Mouse (Mus musculus): ENCODE results near the gene Snx29. TPM values are rescaled to one million over a fixed set of nuclear protein-coding genes. Genes with fewer than 3 reads are reported as not detected.

The Snx29 gene
- polyA plus RNA-seq, 1 experiment, result 3.6 TPM

DNA sequence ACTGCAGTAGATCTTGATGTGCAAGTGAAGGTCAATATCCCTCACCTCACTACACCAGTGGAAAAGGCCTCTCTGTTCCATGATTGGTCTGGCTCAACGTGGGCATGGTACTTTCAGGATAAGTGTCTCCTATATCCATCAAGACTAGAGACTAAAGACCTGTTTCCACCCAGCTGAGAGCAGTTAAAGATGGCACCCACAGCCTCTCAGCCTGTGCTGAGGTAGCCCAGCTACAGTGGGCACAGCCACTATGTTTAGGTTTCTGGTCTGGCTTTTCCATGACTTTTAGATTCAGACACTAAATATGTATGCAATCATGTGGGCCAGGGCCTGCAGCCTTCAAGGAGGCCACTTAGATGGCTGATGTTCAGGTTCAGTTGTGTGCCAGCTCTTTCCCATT, 345.7 kb downstream of the Snx29 start:
- H3K27ac ChIP-seq (replicated peaks; ENCODE audit: low read depth, low read length), result no peak overlapping the region
- no peak overlapping the region for H3K4me3 ChIP-seq (ENCODE audit: insufficient read depth, low read depth, low read length)
- peaks cover 16% of the 10 kb centered on the region for H3K4me1 ChIP-seq (ENCODE audit: control insufficient read depth, insufficient read depth, insufficient read length, low read length)

DNA sequence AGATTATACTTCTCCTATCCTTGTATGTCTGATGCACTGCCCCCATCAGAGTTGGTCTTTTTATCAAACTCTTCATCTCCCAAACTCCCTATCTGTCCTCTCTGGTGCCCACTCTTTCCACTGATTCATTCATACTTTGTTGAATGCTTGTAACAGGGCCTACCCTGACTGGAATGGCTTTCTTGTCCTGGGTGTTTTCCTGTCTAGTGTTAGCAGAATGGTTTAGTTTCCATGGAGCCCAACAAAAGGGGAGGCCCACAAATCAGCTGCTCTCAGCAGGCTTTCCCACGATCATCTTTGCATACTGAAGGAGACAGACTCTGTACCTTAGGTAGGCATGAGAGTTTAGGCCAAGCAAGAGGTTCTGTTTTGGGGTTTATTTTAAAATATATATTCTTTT, 346.2 kb downstream of the Snx29 start:
- Histone ChIP-seq H3K4me3 (ENCODE audit: insufficient read depth, low read depth, low read length) (no peak overlapping the region), H3K4me1 (ENCODE audit: control insufficient read depth, insufficient read depth, insufficient read length, low read length) (peaks cover 16% of the 10 kb centered on the region), H3K27ac (replicated peaks; ENCODE audit: low read depth, low read length) (no peak overlapping the region)

DNA sequence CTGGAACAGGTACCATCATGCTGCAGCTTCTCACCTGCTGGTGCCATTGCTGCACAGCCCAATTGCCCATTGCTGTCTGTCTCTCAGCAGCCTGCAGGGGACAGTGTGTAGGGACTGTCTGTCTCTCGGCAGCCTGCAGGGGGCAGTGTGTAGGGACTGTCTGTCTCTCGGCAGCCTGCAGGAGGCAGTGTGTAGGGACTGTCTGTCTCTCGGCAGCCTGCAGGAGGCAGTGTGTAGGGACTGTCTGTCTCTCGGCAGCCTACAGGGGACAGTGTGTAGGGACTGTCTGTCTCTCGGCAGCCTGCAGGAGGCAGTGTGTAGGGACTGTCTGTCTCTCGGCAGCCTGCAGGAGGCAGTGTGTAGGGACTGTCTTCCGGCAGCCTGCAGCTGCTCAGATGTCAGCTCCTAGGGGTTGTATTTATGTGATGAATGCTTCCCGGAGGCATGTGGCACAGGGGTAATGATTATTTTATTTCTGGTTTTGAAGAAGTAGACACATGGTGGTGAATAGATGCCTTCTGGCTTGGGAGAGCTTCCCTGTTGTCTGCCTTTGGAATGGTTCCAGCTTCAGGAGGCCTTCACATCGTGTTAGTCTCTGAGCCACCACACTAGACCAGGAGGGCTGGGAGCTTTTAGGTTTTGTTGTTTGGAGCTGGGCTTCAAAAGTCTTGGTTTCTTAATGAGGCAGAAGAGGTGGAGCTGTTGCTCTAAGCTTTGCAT, 347.7 kb downstream of the Snx29 start:
- peaks cover 12% of the 10 kb centered on the region for H3K4me1 ChIP-seq (ENCODE audit: control insufficient read depth, insufficient read depth, insufficient read length, low read length)
- H3K4me3 ChIP-seq (ENCODE audit: insufficient read depth, low read depth, low read length), result no peak overlapping the region
- H3K27ac ChIP-seq (replicated peaks; ENCODE audit: low read depth, low read length), result no peak overlapping the region

DNA sequence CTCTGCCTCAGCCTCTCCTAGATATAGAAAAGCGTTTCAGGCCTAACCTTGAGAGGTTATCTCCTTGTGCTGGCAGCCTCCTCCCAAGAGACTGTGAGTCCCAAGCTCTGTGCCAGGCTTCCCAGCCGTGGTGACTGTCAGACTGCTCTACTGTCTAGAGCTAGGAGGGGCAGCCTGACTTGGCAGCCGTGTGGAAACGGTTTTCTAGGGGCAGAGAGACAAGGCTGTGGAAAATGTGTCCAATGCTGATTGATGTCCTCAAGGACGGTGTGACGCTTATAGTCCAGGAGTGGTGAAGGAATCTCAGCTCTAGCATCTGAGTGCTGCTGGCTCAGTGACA, 348.2 kb downstream of the Snx29 start:
- H3K27ac ChIP-seq (replicated peaks; ENCODE audit: low read depth, low read length), result no peak overlapping the region
- no peak overlapping the region for H3K4me3 ChIP-seq (ENCODE audit: insufficient read depth, low read depth, low read length)
- H3K4me1 ChIP-seq (ENCODE audit: control insufficient read depth, insufficient read depth, insufficient read length, low read length), result peaks cover 6% of the 10 kb centered on the region

DNA sequence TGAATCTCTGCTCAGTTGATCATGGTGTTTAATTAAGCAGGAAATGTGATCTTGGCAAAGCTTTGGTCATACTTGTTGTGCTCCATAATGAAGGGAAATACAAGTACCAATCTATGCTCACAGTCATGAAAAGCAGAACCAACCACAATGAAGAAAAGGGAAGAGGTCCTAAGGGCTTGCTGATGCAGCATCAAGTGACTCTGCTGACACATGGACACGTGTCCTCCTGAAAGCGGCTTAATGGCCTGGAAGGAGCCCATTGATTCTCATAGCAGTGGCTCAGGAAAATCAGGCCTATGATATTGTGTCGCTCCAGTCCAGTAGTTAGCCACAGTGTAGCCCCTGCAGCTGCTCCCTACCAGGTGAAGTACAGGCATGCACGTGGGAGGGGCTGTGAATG, 353.3 kb downstream of the Snx29 start:
- Histone ChIP-seq H3K27ac (replicated peaks; ENCODE audit: low read depth, low read length) (0 out of 2 replicates have a peak overlapping the region, but pooled peaks have one; percentile 34), H3K4me3 (ENCODE audit: insufficient read depth, low read depth, low read length) (no peak overlapping the region), H3K4me1 (ENCODE audit: control insufficient read depth, insufficient read depth, insufficient read length, low read length) (0 out of 2 replicates have a peak, but pooled peaks cover under 1% of the 10 kb centered on the region)

DNA sequence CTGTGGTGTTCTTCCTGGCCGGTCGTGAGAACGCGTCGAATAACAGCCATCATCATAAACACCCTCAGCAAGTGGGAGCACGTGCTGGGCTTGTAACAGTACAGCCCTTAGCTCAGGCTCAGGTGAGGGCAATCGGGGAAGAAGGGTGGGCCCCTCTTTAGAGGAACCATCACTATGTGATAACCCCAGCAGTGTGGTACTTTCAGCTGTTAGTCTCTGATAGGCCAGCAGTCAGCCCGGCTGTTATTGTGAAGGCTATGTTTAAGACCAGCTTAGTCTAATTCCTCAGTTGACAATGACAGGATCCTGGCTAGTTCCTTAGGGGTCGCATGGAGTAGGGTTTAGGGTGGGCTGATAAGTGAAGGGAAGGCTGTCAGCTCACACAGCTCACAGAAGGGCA, 362.6 kb downstream of the Snx29 start:
- no peak overlapping the region for H3K4me3 ChIP-seq (ENCODE audit: insufficient read depth, low read depth, low read length)
- no peaks in the 10 kb centered on the region for H3K4me1 ChIP-seq (ENCODE audit: control insufficient read depth, insufficient read depth, insufficient read length, low read length)
- no peak overlapping the region for H3K27ac ChIP-seq (replicated peaks; ENCODE audit: low read depth, low read length)

DNA sequence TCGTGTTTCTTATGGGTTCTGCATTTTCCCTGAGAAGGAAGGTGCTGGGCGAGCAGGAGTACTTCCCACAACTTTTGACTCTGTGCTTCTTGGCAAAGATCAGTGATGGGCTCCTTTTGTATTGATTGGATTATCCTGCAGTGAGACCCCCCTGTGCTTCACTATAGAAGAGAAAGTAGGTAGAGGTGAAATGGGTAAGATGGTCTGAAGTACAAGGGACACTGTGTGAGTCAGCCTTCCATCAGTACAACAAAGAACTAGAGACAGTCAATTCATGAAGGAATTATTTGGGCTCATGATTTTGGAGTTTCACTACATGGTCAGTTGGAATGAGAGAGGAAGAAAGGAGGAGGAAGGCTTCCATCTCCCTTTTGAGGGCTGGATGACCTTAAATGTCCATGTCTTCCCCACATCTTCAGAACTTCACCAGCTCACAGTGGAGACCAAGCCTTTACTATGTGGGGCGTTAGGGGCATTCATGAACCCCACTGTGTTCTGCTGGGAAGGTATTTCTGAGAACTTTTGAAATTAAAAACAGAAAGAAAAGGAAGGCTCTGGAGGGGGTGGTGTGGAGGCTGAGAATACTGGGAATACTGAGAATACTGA, 363.1 kb downstream of the Snx29 start:
- Histone ChIP-seq H3K27ac (replicated peaks; ENCODE audit: low read depth, low read length) (no peak overlapping the region), H3K4me1 (ENCODE audit: control insufficient read depth, insufficient read depth, insufficient read length, low read length) (no peaks in the 10 kb centered on the region), H3K4me3 (ENCODE audit: insufficient read depth, low read depth, low read length) (no peak overlapping the region)

DNA sequence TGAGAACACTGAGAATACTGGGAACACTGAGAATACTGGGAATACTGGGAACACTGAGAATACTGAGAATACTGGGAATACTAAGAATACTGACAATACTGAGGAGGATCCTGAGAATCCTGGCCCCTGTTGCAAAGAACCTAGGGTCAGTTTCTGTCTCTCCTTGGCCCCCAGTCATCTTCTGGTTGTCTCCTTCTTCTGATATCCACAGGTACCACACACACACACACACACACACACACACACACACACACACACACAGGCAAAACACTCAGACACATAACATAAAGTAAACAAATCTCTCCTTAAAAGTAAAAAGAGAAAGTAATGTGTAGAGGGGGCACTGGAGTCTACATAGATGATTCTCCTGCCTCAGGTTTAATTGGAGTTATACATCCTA, 365.1 kb downstream of the Snx29 start:
- no peak overlapping the region for H3K27ac ChIP-seq (replicated peaks; ENCODE audit: low read depth, low read length)
- no peaks in the 10 kb centered on the region for H3K4me1 ChIP-seq (ENCODE audit: control insufficient read depth, insufficient read depth, insufficient read length, low read length)
- no peak overlapping the region for H3K4me3 ChIP-seq (ENCODE audit: insufficient read depth, low read depth, low read length)

DNA sequence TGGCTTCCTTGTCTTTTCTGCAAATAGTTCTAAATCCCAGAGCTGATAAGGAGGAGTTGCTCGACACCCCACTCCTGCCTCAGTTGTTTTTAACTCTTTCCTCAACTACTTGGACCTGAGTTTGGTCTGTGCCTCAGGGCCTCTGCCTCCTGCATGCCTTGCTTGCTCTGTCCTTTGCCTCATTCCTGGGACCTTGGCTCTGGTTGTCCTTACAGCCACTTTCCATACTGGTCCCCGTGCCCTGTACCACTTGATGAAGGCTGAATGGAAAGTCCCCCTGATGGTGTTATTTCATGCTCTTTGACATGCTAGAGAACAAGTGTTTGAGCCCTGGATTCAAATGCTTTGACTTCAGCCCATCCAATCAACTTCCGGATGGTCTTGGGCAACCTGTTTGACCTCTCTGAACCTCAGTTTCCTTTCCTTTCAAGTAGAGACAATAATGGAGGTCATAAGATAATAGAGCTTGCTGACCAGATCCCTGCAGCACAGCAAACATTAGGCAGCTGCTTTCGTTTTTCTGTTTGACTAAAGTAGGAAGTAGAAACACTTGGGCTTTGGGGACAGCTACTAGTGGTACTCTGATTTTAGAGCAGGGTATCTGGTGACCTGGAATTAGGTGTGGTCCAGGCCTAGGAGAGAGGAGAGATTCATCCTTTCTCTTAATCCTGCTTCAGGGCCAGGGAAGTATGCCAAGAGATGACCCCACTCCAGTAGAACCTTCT, 365.7 kb downstream of the Snx29 start:
- Histone ChIP-seq H3K27ac (replicated peaks; ENCODE audit: low read depth, low read length) (no peak overlapping the region), H3K4me3 (ENCODE audit: insufficient read depth, low read depth, low read length) (no peak overlapping the region), H3K4me1 (ENCODE audit: control insufficient read depth, insufficient read depth, insufficient read length, low read length) (no peaks in the 10 kb centered on the region)

DNA sequence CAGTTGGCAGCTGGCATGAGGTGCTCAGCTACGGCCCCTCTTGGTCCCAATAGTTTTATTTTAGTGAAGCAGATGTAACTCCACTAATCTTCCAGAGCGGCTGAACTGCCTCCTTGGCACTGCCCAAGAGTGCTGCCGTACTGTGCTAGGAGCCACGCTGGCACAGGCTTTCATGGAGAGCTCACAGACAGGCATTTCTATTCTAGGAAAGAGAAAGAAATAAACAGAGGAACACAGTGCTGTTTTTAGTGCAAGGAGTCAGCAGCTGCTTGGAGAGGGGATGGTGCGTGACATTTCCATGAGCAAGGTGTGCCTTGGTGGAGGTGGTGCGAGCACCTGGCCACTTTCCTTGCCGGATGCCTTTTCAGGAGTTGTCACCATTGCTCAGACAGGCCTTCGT, 367.4 kb downstream of the Snx29 start:
- no peak overlapping the region for H3K4me3 ChIP-seq (ENCODE audit: insufficient read depth, low read depth, low read length)
- H3K4me1 ChIP-seq (ENCODE audit: control insufficient read depth, insufficient read depth, insufficient read length, low read length), result no peaks in the 10 kb centered on the region
- no peak overlapping the region for H3K27ac ChIP-seq (replicated peaks; ENCODE audit: low read depth, low read length)

DNA sequence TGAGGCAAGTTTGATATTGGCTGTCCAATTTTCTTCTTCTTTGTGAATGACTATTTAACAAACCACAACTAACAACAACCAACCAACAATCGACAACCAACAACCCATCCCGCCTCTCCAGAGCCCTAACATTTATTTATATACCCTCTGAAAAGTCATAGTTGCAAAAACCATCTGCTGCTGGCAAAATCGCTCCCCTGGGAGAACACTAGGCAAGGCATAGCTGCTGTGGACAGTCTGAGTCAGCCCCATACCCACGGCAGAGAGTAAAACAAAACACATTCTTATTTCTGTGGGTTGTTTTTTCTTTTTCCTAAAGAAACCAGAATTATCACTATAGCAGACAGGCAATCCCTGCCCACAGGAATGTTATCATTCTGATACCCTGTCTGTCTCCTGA, 368.0 kb downstream of the Snx29 start:
- no peak overlapping the region for H3K27ac ChIP-seq (replicated peaks; ENCODE audit: low read depth, low read length)
- H3K4me3 ChIP-seq (ENCODE audit: insufficient read depth, low read depth, low read length), result no peak overlapping the region
- no peaks in the 10 kb centered on the region for H3K4me1 ChIP-seq (ENCODE audit: control insufficient read depth, insufficient read depth, insufficient read length, low read length)

DNA sequence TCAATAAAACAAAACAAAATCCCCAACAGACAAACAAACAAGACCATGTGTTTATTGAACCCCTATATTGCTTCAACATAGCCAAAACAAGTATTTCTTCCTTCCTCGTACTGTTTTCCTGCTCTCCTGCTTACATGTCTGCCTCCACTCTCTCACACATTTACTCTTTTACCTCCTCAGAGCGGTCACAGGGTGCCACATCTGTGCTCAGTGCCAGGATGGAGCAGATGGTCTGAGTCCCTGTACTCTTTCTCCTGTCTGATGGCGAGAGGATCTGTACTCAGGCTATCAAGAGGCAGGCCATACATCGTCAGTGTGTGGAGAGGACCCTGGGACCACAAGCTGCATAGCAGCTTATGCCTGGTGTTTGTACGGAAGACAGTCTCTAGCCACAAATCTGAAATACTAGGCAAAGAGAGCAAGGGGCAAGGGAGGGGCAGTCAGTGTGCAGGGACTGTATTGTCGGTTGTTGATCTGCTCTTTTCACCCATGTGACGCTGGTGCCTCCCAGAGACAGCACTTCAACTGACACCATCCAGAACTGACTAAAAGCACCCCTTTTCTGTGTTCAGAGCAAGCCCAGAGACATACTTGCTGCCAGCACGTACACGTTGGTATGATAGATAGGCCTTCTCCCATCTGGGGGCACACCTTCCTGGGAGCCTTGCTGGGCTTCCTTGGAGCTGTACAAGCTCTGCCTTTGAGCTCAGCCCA, 368.9 kb downstream of the Snx29 start:
- no peak overlapping the region for H3K27ac ChIP-seq (replicated peaks; ENCODE audit: low read depth, low read length)
- H3K4me3 ChIP-seq (ENCODE audit: insufficient read depth, low read depth, low read length), result no peak overlapping the region
- no peaks in the 10 kb centered on the region for H3K4me1 ChIP-seq (ENCODE audit: control insufficient read depth, insufficient read depth, insufficient read length, low read length)

DNA sequence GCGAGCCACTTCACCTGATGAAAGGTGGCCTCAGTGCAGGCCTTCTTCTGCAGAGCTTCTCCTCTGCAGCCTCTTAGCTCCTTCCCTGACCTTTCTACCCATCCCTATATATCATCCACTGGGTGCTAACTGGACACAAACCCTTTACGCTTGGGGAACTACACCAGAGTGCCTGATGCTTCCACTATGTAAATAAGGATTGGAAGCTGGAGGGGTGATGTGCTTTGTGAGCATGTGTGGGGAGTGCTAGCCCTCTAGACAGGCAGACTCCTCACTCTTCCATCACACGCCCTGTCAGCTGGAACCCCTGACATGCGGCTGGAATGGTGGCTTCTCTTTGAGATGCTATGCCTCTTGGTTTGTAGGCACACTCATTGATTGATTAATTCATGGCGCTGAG, 370.0 kb downstream of the Snx29 start:
- H3K4me1 ChIP-seq (ENCODE audit: control insufficient read depth, insufficient read depth, insufficient read length, low read length), result no peaks in the 10 kb centered on the region
- no peak overlapping the region for H3K4me3 ChIP-seq (ENCODE audit: insufficient read depth, low read depth, low read length)
- no peak overlapping the region for H3K27ac ChIP-seq (replicated peaks; ENCODE audit: low read depth, low read length)

DNA sequence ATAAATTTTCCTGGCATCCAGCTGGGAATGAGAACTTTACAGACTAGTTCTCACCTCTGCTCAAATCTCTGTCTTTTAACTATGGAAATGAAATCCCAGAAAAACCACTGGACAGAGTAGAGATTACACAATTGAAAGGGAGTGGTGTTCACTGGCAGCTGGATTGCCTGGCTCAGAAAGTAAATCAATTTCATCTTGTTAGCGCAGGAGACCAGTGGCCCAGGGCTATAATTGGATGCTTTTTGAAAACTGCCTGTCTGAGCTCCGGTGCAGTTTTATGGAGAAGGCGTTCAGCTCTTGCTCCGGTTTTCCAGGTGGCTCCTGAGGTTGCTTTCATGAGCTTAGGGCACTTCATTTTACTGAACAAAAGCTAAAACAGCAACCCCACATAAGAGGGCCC, 371.7 kb downstream of the Snx29 start:
- no peak overlapping the region for H3K27ac ChIP-seq (replicated peaks; ENCODE audit: low read depth, low read length)
- no peak overlapping the region for H3K4me3 ChIP-seq (ENCODE audit: insufficient read depth, low read depth, low read length)
- H3K4me1 ChIP-seq (ENCODE audit: control insufficient read depth, insufficient read depth, insufficient read length, low read length), result no peaks in the 10 kb centered on the region

DNA sequence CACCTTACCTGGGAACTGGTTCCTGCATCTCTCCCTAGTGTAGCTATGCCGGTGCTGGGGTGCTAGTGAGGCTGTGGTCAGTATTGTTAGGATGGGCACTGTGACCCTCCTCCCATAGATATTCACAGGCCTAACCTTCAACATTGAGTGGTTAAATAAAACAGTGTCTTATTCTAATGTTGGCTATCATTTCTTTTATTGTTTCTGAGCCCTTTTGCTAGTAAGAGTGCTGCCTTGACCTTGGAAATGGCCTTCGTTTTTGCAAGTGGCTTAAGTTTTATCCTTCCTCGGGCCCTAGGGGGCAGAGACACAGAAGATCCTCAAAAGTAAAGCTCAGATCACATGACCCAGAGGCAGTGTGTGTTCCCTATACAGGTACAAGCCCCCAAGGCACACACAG, 374.1 kb downstream of the Snx29 start:
- Histone ChIP-seq H3K27ac (replicated peaks; ENCODE audit: low read depth, low read length) (no peak overlapping the region), H3K4me1 (ENCODE audit: control insufficient read depth, insufficient read depth, insufficient read length, low read length) (no peaks in the 10 kb centered on the region), H3K4me3 (ENCODE audit: insufficient read depth, low read depth, low read length) (no peak overlapping the region)
